Mouse (Mus musculus): Measurements from ENCODE around the gene Mvp.

GRCm38 (mm10) chr7:126959780-126960179 is 54.6 kb downstream of the Mvp start:
- TF ChIP-seq CTCF (IDR thresholded peaks at IDR 0.05; ENCODE audit: borderline replicate concordance, insufficient read depth, low read length): no peak
- no peak for TF ChIP-seq POLR2A (IDR thresholded peaks at IDR 0.05; ENCODE audit: low read depth, low read length)
